Mouse (Mus musculus): ENCODE measurements at regions not wholly inside any gene's neighbourhood (a gene's known extent, or its start where the extent isn't known, plus 50 kb on each side); places are given as distances from the start of the nearest gene placed in this dataset.

DNA sequence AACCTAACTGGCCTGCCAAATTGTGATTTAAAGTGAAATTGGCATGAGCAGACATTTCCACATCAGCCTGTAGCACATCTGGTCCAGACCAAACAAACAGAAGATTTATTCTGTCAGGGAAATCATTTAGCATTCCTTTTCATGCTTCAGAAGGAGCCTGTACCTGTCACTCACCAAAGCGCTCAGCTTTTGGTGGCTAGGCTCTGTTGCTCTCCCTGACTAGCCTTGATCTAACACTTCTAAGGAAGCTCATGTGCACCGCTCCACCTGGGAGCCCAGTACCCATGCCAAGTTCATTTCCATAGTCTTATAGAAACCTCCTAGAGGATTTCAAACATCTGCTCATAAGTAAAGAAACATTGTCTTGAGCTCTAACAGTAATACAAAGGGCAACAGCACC lies 253.8 kb upstream of the Tfap2d start:
- no peak overlapping the region for H3K4me2 ChIP-seq (ENCODE audit: low read depth)
- no peak overlapping the region for H3K9ac ChIP-seq (ENCODE audit: low read length)
- peaks cover 2% of the 10 kb centered on the region; the same call in 1 of the 2 replicates for H3K4me1 ChIP-seq (ENCODE audit: control insufficient read depth, insufficient read depth, low read length)
- DNase-seq (ENCODE audit: low spot score) (no peak), ATAC-seq (ENCODE audit: insufficient read depth, low FRiP score, low TSS enrichment) (no peak)
- H3K4me3 ChIP-seq (ENCODE audit: low read depth, low read length) = no peak overlapping the region
- whole genome bisulfite sequencing = 75% methylated on average over 2 of the region's 2 CpGs
- no peaks in the 10 kb centered on the region for H3K36me3 ChIP-seq (ENCODE audit: control insufficient read depth, insufficient read depth, low read length)
- H3K27me3 ChIP-seq (ENCODE audit: control insufficient read depth, insufficient read depth, low read length) = no peaks in the 10 kb centered on the region
- no peaks in the 10 kb centered on the region for H3K9me3 ChIP-seq (ENCODE audit: control insufficient read depth, low read length)
- no peak overlapping the region for H3K27ac ChIP-seq (ENCODE audit: low read depth, low read length)

DNA sequence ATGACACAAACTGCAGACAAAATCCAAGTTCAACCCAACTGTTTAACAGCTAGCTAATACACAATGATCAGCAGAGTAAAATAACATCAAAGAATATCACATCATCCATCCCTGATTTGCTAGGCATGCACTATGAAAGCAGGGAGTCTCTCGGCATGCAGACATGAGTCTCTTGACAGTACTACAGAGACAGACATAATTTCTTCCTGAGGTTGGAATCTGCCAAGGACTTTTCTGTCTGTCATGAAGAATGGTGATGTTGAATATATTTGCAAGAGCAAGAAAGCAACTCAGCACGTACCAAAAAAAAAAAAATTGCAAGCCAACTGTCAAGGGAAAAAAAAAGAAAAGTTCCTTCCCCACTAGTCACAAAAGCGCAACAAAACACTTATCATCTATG lies 245.4 kb upstream of the Tfap2d start:
- H3K4me3 ChIP-seq (ENCODE audit: low read depth, low read length) = no peak overlapping the region
- H3K36me3 ChIP-seq (ENCODE audit: control insufficient read depth, insufficient read depth, low read length) = no peaks in the 10 kb centered on the region
- H3K4me1 ChIP-seq (ENCODE audit: control insufficient read depth, insufficient read depth, low read length) = no peaks in the 10 kb centered on the region
- H3K4me2 ChIP-seq (ENCODE audit: low read depth) = no peak overlapping the region
- H3K27ac ChIP-seq (ENCODE audit: low read depth, low read length) = no peak overlapping the region
- ATAC-seq (ENCODE audit: insufficient read depth, low FRiP score, low TSS enrichment) (no peak), DNase-seq (ENCODE audit: low spot score) (no peak)
- H3K27me3 ChIP-seq (ENCODE audit: control insufficient read depth, insufficient read depth, low read length) = no peaks in the 10 kb centered on the region
- 87% methylated on average over 3 of the region's 3 CpGs for WGBS
- H3K9ac ChIP-seq (ENCODE audit: low read length) = no peak overlapping the region
- no peaks in the 10 kb centered on the region for H3K9me3 ChIP-seq (ENCODE audit: control insufficient read depth, low read length)

DNA sequence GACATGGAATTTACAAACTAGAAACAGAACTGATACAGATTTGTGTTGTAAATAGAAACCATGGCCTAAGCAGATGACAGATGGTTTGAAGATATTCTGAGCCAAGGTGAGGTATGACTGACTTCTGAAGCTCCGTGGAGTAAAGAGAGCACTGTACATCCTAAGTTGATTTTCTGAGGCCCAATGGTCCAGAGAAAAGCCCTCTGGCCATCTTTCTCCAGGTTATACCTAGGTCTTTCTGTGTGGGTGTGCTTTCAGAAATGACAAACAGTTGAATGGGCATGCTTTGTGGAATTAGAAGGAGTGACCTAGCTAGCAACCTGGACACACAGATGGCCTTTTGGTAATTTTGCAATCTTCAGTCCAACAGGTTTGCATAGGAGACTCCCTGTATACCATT lies 199.6 kb upstream of the Tfap2d start:
- no peak overlapping the region for H3K9ac ChIP-seq (ENCODE audit: low read length)
- 80% methylated on average over 1 of the region's 1 CpGs for WGBS
- no peak for ATAC-seq (ENCODE audit: insufficient read depth, low FRiP score, low TSS enrichment)

DNA sequence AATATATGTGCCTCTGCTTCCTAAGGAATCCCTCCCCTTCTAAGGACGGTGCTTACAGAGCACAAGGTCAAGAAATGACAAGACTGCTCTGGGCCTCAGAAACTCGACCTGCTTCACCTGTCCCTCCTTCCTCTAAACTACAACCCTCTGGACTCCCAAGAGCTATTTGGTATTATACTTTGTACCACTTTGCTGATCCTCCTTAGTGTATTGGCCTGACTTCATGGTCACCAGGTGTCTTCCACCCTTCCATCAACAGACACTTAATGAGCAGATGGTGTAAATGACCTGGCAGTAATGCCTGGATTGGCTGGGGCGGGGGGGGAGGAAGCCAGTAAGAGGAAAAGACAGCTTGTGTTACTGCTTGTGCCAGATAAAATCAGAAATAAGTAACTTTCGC lies 199.1 kb upstream of the Tfap2d start:
- Histone ChIP-seq H3K27me3 (ENCODE audit: control insufficient read depth, insufficient read depth, low read length) (no peaks in the 10 kb centered on the region), H3K4me3 (ENCODE audit: low read depth, low read length) (no peak overlapping the region), H3K4me2 (ENCODE audit: low read depth) (no peak overlapping the region), H3K9ac (ENCODE audit: low read length) (no peak overlapping the region), H3K27ac (ENCODE audit: low read depth, low read length) (no peak overlapping the region), H3K36me3 (ENCODE audit: control insufficient read depth, insufficient read depth, low read length) (no peaks in the 10 kb centered on the region), H3K9me3 (ENCODE audit: control insufficient read depth, low read length) (no peaks in the 10 kb centered on the region), H3K4me1 (ENCODE audit: control insufficient read depth, insufficient read depth, low read length) (no peaks in the 10 kb centered on the region)
- WGBS = 79% methylated on average over 4 of the region's 4 CpGs
- ATAC-seq (ENCODE audit: insufficient read depth, low FRiP score, low TSS enrichment) (no peak), DNase-seq (ENCODE audit: low spot score) (no peak)

More for the DNA sequence above, 199.6 kb upstream of the Tfap2d start:
- H3K27ac ChIP-seq (ENCODE audit: low read depth, low read length) = no peak overlapping the region
- DNase-seq (ENCODE audit: low spot score) = no peak
- no peaks in the 10 kb centered on the region for H3K36me3 ChIP-seq (ENCODE audit: control insufficient read depth, insufficient read depth, low read length)
- H3K9me3 ChIP-seq (ENCODE audit: control insufficient read depth, low read length) = no peaks in the 10 kb centered on the region
- H3K4me3 ChIP-seq (ENCODE audit: low read depth, low read length) = no peak overlapping the region
- H3K27me3 ChIP-seq (ENCODE audit: control insufficient read depth, insufficient read depth, low read length) = no peaks in the 10 kb centered on the region
- H3K4me1 ChIP-seq (ENCODE audit: control insufficient read depth, insufficient read depth, low read length) = no peaks in the 10 kb centered on the region
- no peak overlapping the region for H3K4me2 ChIP-seq (ENCODE audit: low read depth)

DNA sequence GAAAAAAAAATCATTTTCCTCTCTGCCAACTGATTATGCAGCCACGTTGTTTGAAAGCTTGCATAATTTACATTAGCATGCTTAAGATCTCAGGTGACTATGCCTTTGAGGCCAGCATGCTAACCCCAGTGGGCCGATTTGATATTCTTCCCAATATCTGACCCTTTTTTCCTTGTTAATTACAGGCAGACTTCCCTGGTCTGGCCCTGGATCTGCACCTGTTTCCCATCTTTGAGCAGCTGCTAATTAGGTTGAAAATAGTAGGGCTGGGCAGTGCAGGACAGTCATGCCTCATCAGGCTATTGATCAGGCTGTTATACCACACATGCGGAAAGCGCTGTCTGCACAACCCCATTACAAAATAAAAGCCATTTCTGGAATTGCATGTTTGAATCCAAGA lies 191.2 kb upstream of the Tfap2d start:
- H3K4me3 ChIP-seq (ENCODE audit: low read depth, low read length) = no peak overlapping the region
- no peaks in the 10 kb centered on the region for H3K9me3 ChIP-seq (ENCODE audit: control insufficient read depth, low read length)
- 71% methylated on average over 4 of the region's 4 CpGs for WGBS
- no peaks in the 10 kb centered on the region for H3K4me1 ChIP-seq (ENCODE audit: control insufficient read depth, insufficient read depth, low read length)
- ATAC-seq (ENCODE audit: insufficient read depth, low FRiP score, low TSS enrichment) = no peak
- no peaks in the 10 kb centered on the region for H3K36me3 ChIP-seq (ENCODE audit: control insufficient read depth, insufficient read depth, low read length)
- no peak overlapping the region for H3K9ac ChIP-seq (ENCODE audit: low read length)
- no peaks in the 10 kb centered on the region for H3K27me3 ChIP-seq (ENCODE audit: control insufficient read depth, insufficient read depth, low read length)
- no peak overlapping the region for H3K4me2 ChIP-seq (ENCODE audit: low read depth)
- no peak overlapping the region for H3K27ac ChIP-seq (ENCODE audit: low read depth, low read length)
- DNase-seq (ENCODE audit: low spot score) = no peak

DNA sequence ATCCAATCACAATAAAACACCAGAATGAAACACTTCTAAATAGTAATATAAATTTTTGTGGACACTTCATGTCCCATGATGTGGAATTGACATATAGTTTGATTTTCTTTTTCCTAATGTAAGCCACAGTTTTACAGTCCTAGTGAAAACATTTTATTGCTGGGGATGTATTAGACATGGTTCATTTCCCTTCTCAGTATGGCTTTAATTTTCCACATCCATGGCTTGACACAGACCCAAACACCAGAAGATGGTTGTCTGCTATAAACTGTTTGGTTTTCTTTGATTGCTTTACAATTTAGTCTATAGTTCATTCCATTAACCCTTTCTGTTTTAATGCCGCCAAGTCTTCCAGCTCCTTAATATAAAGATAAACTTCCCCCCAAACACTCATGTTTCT lies 146.5 kb upstream of the Tfap2d start:
- no peaks in the 10 kb centered on the region for H3K9me3 ChIP-seq (ENCODE audit: control insufficient read depth, low read length)
- no peak overlapping the region for H3K9ac ChIP-seq (ENCODE audit: low read length)
- 89% methylated on average over 1 of the region's 1 CpGs for WGBS
- no peak overlapping the region for H3K27ac ChIP-seq (ENCODE audit: low read depth, low read length)
- no peak for ATAC-seq (ENCODE audit: insufficient read depth, low FRiP score, low TSS enrichment)
- H3K4me3 ChIP-seq (ENCODE audit: low read depth, low read length) = no peak overlapping the region
- no peaks in the 10 kb centered on the region for H3K36me3 ChIP-seq (ENCODE audit: control insufficient read depth, insufficient read depth, low read length)
- H3K4me1 ChIP-seq (ENCODE audit: control insufficient read depth, insufficient read depth, low read length) = no peaks in the 10 kb centered on the region
- no peak for DNase-seq (ENCODE audit: low spot score)
- no peak overlapping the region for H3K4me2 ChIP-seq (ENCODE audit: low read depth)
- H3K27me3 ChIP-seq (ENCODE audit: control insufficient read depth, insufficient read depth, low read length) = no peaks in the 10 kb centered on the region

DNA sequence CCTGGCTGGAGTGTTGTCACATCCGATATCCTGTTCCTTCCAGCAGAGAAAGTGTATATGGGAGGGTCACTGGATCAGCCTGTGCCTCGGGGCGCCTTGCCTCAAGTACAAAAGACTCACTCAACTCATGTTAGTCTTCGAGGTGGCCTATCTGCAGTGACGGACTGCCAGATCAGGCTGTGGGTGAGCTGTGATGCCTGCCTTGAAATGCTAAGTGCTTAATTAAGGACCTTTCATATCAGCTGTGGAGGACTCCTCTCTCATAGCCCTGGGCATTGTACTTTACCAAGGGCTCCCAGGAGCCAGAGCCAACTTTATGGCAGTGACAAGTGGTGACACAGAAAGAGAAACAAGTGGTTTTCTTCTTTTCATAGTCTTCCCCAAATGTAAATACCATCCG lies 145.8 kb upstream of the Tfap2d start:
- no peaks in the 10 kb centered on the region for H3K9me3 ChIP-seq (ENCODE audit: control insufficient read depth, low read length)
- H3K9ac ChIP-seq (ENCODE audit: low read length) = no peak overlapping the region
- 81% methylated on average over 6 of the region's 6 CpGs for WGBS
- no peak overlapping the region for H3K4me3 ChIP-seq (ENCODE audit: low read depth, low read length)
- H3K27ac ChIP-seq (ENCODE audit: low read depth, low read length) = no peak overlapping the region
- ATAC-seq (ENCODE audit: insufficient read depth, low FRiP score, low TSS enrichment) (no peak), DNase-seq (ENCODE audit: low spot score) (no peak)
- H3K4me2 ChIP-seq (ENCODE audit: low read depth) = no peak overlapping the region
- H3K27me3 ChIP-seq (ENCODE audit: control insufficient read depth, insufficient read depth, low read length) = no peaks in the 10 kb centered on the region
- no peaks in the 10 kb centered on the region for H3K36me3 ChIP-seq (ENCODE audit: control insufficient read depth, insufficient read depth, low read length)
- H3K4me1 ChIP-seq (ENCODE audit: control insufficient read depth, insufficient read depth, low read length) = no peaks in the 10 kb centered on the region

DNA sequence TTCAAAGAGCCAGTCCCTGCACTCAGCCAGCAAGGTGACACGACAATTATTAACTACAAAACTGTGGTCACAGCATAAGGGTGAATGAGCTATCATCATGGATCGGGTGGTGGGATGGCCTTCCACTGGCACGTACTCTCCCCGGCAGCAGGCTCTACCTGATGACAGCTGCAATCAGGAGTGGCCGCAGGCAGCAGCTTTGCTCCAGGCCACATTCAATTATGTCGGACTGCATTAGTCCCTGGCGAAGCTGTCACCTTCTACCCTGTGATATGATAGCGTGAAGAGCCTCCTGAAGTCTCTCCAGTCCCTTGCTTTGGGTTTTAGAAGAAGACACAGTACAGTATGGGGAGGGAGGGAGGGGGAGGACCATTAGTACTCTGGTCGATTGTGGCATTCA lies 141.4 kb upstream of the Tfap2d start:
- no peaks in the 10 kb centered on the region for H3K27me3 ChIP-seq (ENCODE audit: control insufficient read depth, insufficient read depth, low read length)
- no peak overlapping the region for H3K4me3 ChIP-seq (ENCODE audit: low read depth, low read length)
- H3K36me3 ChIP-seq (ENCODE audit: control insufficient read depth, insufficient read depth, low read length) = no peaks in the 10 kb centered on the region
- 71% methylated on average over 9 of the region's 9 CpGs for WGBS
- H3K9ac ChIP-seq (ENCODE audit: low read length) = no peak overlapping the region
- H3K27ac ChIP-seq (ENCODE audit: low read depth, low read length) = no peak overlapping the region
- no peaks in the 10 kb centered on the region for H3K4me1 ChIP-seq (ENCODE audit: control insufficient read depth, insufficient read depth, low read length)
- H3K9me3 ChIP-seq (ENCODE audit: control insufficient read depth, low read length) = no peaks in the 10 kb centered on the region
- DNase-seq (ENCODE audit: low spot score) (no peak), ATAC-seq (ENCODE audit: insufficient read depth, low FRiP score, low TSS enrichment) (no peak)
- H3K4me2 ChIP-seq (ENCODE audit: low read depth) = no peak overlapping the region

DNA sequence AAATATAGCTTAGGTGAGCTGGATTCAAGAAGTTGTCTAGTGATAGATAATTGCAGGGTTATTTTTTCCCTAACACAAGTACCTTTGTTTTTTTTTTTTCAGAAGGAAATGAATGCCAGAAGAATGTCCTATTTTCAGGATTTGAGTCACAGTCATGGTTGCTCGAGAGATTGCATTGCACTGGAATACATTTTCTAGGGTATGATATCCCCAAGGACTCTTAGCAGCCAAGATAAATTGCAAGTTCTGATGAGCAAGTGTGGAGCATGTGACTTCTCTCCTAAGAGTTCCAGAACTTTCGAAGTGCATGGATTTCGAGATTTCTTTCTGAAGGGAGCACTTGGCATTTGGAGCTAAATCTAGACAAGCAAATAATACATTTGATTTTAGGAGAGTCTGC lies 140.9 kb upstream of the Tfap2d start:
- Histone ChIP-seq H3K4me3 (ENCODE audit: low read depth, low read length) (no peak overlapping the region), H3K27me3 (ENCODE audit: control insufficient read depth, insufficient read depth, low read length) (no peaks in the 10 kb centered on the region), H3K9ac (ENCODE audit: low read length) (no peak overlapping the region), H3K36me3 (ENCODE audit: control insufficient read depth, insufficient read depth, low read length) (no peaks in the 10 kb centered on the region), H3K4me2 (ENCODE audit: low read depth) (no peak overlapping the region), H3K27ac (ENCODE audit: low read depth, low read length) (no peak overlapping the region), H3K9me3 (ENCODE audit: control insufficient read depth, low read length) (no peaks in the 10 kb centered on the region), H3K4me1 (ENCODE audit: control insufficient read depth, insufficient read depth, low read length) (no peaks in the 10 kb centered on the region)
- no peak for ATAC-seq (ENCODE audit: insufficient read depth, low FRiP score, low TSS enrichment)
- DNase-seq (ENCODE audit: low spot score) = no peak
- 88% methylated on average over 3 of the region's 3 CpGs for WGBS
